Mouse (Mus musculus) lung, postnatal 25 days (tissue): ENCODE measurements around the gene Kcnip4.

ENCODE experiments used
- DNase-seq: peaks from one replicate; pipeline ENCODE4 v3.0.0; 2022; ENCODE audit warnings: low spot score

Gene Kcnip4

GRCm38 (mm10) chr5:49524394-49525241, at the start of gene Kcnip4:
TSS of gene Kcnip4 (minus strand) at chr5:49524907.
- peak; percentile 17 for DNase-seq

DNA sequence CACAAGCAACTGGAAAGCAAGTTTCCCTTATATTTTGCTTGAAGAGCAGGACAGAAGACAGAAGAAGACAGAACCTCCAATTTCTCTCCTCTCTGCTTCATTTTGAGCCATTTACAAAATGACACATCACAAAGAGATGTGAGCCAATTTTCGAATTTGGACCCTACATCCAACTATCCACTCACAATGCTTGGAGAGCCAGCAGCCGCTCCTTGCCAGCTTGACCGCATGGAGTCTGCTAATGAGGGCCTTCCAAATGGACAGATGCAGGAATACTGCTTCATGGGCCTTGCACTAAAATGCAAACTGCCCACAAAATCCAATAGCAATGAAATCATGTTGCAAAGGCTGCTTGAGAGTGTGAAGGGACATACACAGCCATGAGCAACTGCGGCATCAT, 47.2 kb upstream of the Kcnip4 start:
- no peak for DNase-seq

GRCm38 (mm10) chr5:49563751-49564150, 39.0 kb upstream of the Kcnip4 start:
- DNase-seq: no peak

GRCm38 (mm10) chr5:49557436-49557835, 32.7 kb upstream of the Kcnip4 start:
- DNase-seq: no peak

DNA sequence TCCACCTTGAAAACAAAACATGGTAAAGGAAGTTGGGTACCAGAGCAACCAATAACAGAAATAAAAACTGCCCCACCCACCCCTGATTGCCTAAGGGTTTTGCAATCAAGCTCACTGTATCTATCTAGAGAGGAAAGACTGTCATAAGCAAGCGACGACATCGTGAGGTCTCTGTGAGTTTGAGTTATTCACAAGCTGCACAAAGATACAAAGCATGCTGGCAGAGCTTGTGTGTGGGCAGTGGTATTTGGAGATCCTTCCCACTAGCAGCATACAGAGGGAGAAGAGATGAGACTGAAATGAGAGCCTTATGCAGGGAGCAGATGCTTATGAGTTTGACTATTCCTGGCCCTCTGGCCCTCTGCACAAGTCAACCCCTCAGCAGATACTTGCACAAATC, 23.2 kb upstream of the Kcnip4 start:
- DNase-seq: no peak

DNA sequence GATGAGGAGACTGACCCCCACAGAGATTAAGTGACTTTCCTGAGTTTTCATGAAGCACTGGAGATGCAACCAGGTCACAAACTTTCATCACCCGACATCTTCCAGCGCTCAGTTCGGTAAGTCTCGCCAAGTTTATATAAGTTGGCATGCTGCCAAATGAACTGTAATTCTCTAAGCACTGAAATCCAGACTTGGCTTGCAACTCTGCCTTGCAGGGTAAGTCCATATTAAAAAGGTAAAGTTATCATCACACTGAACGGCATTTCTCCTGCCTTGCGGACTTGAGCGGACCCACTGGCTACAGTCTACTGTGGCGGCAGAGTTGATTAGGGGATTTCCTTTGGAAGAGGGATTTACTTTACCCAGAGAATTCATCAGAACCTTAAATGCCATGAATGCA, 4.7 kb upstream of the Kcnip4 start:
- DNase-seq: peak; percentile 3

DNA sequence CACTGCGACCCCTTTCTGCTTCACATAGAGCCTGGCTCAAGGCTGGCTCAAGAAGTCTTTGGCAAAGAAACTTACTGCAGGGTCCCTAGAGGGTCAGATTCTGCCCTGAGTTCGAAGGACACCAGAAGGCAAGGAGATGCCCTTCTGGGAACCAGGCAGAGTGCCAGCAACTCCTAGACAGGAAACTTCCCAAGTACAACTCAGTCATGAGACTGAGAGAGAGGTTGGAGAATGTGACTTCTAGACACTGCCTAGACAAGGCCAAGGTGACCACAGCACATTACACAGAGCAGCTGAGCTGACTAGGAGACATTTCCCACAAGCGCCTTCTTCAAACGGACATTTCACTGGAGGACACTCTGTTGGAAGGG, 520 bp upstream of the Kcnip4 start:
- DNase-seq: no peak

GRCm38 (mm10) chr5:49523997-49524393, 712 bp downstream of the Kcnip4 start:
- DNase-seq: no peak

- DNase-seq: no peak
Measured at GRCm38 (mm10) chr5:49522986-49523385, 1.7 kb downstream of the Kcnip4 start.

DNA sequence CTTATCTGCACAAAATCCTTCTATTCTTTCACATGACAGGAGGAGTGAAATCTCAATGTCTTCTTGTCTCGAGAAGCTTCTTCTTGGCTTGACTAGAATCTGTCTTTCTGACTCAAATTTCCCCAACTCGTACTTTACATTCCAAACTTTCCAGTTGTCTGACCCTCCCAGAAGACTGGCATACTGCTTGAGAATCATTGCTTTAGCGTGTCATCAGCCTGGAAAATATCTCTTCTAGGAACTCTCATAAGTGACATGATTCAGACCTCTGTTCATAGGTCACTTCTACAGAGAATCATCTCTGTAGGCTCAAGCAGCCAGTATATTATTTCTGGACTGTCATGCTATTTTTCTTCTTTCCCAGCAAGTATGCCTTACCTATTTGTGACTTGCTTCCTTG, 26.0 kb downstream of the Kcnip4 start:
- no peak for DNase-seq

GRCm38 (mm10) chr5:49487270-49487669, 37.4 kb downstream of the Kcnip4 start:
- DNase-seq: peak; percentile 36

- DNase-seq: no peak
Measured at GRCm38 (mm10) chr5:49470738-49471137, 54.0 kb downstream of the Kcnip4 start.

DNA sequence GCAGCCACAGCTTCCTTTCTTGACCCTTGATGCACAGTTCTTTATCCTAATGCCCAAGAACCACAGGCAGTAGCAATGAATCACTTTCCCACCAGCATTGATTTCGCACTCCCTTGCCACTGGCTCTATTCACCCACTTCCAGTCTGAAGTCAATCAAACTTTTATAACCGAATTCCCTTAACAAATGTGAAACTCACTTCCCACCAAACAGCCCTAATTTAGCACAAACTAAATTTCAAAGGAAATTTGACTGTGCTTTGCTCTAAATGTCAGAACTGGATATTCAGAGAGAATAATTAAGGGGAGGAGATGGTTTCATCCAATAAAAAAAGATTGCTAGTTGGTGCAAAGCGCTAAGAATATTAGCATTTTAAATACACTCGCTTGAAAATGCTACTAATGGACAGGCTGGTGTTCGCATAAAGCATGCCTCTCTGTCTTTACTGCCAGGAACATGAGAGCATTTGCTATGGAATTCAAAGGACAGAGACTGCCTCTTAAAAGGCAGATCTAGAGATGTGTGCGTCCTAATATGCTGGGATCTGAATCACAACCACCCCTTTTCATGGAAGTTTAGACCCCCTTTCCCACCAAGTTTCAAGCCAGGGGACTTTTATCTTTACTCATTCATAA, 63.9 kb downstream of the Kcnip4 start:
- no peak for DNase-seq

GRCm38 (mm10) chr5:49453100-49453499, 71.6 kb downstream of the Kcnip4 start:
- no peak for DNase-seq

DNA sequence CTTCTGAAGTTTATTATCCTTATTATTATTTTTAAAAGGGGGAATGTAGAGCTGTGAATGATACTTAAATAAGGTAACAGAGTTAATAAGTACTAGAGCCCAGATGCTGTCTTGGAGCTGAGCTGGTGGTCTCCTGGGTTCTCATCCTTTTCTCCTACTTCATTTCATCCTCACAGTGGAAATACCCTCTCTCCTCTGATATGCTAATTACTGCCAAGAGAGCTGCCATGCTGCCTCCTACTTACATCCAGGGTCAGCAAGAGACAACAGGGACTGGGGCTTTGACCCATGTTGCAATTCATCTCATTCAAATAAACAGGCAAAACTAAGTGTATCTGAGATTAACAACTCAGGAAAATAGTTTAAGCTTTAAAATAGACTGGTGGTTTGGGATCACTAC, 73.4 kb downstream of the Kcnip4 start:
- no peak for DNase-seq

DNA sequence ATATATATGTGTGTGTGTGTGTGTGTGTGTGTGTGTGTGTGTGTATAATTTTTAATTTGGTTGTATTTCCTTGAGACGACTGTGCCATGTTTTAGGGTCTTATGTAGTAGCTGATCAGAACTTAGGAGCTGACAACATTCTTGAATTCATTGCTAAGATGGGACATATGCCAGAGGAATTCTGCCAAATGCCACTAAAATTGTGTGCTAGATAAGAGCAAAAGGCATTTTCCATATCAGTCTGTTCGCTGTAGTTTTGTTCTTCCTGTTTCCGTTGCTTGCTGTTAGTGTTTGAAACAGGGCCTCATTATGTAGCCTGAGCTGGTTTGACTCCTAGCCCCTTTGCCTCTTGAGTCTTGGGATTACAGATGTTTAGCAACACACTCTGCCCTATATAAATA, 73.8 kb downstream of the Kcnip4 start:
- DNase-seq: no peak

DNA sequence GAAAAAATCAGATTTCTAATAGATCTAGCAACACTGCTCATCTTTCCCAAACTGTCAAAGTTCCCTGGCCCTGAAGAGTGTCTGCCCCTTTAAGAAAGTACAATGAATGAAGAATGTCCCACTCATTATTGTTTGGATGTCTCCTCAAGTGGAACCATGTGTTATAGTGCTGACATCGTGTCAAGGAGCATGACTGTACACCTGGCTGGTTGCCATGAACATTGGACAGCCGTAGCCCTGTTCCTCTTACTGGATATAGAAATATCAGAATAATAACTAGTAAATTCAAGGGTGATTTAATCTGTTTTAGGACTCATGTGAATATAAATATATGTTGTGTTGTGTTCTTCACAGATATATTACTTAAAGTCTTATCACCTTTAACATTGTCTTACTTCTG, 87.5 kb downstream of the Kcnip4 start:
- no peak for DNase-seq

DNA sequence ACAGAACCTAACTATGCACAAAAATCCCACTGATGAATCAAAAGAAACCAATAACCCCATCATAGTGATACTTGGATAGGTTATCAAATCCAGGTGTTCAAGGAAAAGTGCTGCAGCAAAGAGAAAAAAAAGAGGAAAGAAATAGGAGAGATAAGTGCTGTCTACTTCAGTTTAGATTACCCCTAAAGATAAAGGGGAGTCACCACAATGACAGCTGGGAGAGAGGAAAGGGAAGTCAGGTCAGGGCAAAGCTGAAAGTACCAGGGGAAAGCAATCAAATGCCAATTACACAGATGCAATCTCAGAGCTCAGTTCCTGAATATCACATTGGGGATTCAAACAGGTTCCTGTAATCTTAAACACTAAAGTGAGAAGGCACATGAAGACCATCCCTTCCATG, 97.0 kb downstream of the Kcnip4 start:
- no peak for DNase-seq

DNA sequence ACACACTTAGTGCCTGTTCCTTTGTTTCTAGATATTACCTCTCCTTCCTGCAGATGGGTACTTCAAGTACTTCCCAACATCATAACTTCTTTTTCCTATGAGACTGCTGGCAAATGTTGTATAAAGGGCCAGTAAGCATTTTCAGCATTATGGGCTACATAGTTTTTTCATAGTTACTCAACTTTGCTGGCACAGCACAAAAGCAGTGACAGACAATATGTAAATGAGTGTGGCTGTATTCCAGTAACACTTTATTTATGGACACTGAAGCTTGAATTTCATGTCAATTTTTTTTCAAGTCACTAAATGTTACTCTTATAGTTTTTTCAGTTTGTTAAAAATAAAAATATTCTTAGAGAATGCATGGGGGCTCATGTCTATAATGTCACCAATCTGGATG, 105.0 kb downstream of the Kcnip4 start:
- no peak for DNase-seq

- no peak for DNase-seq
Measured at GRCm38 (mm10) chr5:49408351-49408750, 116.4 kb downstream of the Kcnip4 start.

GRCm38 (mm10) chr5:49370543-49371076, 154.1 kb downstream of the Kcnip4 start:
- peak; percentile 22 for DNase-seq

DNA sequence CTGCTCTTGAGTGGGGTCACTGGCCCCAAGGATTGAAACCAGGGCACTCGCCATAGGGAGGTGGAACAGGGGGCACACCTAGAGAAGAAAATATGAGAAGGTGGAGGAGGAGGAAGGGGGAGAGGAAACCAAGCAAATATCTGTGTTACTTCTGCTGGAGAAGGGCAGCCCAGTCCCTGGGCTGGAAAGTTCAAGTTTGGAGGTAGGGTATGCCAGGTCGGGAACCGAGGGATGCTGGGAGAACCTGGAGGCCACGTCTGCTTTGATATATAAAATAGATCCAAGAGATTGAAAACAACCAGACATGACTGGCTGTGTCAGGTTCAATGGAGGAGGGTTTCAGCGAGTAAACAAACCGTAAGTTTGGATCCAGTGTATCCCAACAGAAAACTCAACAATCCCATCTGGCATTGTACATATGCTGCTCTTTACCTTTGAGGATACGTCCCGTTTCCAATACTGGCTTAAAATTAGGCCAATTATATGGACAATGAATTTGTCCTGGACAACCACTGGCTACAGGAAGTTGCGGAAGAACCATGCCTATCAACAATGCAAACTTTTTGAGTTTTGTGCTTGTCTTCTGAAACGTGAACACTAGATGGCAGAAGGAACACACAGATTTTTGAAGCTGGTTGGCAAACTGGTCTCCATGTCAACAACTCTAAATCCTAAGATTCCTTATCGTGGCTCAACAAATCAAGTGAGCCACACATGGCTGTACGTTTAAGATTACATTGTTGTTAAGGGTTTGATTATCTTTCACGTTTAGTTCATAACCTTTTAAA, 155.9 kb downstream of the Kcnip4 start:
- DNase-seq: peak; percentile 29

GRCm38 (mm10) chr5:49356381-49356780, 168.3 kb downstream of the Kcnip4 start:
- DNase-seq: no peak
